Mouse (Mus musculus) testis, adult 2 months (tissue): ENCODE results near the gene Kcne1.

Source experiments
- CTCF ChIP-seq: fragments of 200-500 bp; IDR thresholded peaks from 2 replicates; pipeline ENCODE4 v1.5.1; 2012; ENCODE audit warnings: low read depth, mild to moderate bottlenecking, inconsistent platforms, low read length, moderate library complexity; ENCODE audit not compliant: control insufficient read depth, insufficient read depth, insufficient replicate concordance
- POLR2A ChIP-seq: fragments of 200-500 bp; IDR thresholded peaks from 2 replicates; pipeline ENCODE4 v1.6.1; 2012; ENCODE audit warnings: low read depth, mild to moderate bottlenecking, inconsistent platforms, low read length, moderate library complexity; ENCODE audit not compliant: control insufficient read depth

DNA sequence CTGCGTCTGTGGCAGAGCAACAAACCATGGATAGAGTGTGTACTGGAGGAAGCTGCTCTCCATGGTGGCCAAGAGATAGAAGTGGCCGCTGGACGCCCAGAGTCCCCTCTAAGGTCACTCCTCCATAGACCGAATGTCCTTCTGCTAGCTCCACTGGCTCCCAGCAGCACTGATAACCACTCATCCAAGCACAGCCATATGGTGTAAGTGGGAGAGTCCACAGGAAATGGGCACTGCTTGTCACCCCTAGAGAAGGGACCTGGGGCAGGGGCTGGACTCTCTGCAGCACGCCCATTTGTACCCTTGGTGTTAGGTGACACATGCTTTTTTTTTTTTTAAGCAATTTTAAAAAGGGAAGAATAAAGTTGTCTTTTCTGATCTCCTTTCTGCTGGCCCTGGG is 28.3 kb downstream of the Kcne1 start:
- TF ChIP-seq CTCF = no peak
- no peak for TF ChIP-seq POLR2A
